In genomic region chr12:5155177-5155576, GRCm38 (mm10) we compare ENCODE assay signal across 27 mouse cellular contexts.
DNase-seq lines count a peak whose midpoint lies in the region; ATAC-seq lines count a peak whose summit lies in the region.
"Had no signal": no experiment of that assay in that cellular context is flagged by ENCODE, and none has a peak within 500 bp of the region (broad histone marks: within the 10 kb centered on the region; RNA-seq: fewer than 3 reads in every experiment).

No protein-coding gene starts in this region.

- no peak overlapping the region for H3K4me3 ChIP-seq in embryonic facial prominence, embryonic 13.5 days
- no peak overlapping the region for H3K4me3 ChIP-seq in embryonic facial prominence, embryonic 10.5 days
- no peak overlapping the region for H3K4me3 ChIP-seq in intestine, embryonic 16.5 days (ENCODE audit: low read length)
- no peak overlapping the region for H3K4me3 ChIP-seq in intestine, embryonic 15.5 days (replicated peaks)
- H3K4me3 ChIP-seq: embryonic facial prominence, embryonic 12.5 days; forebrain, embryonic 10.5 days; forebrain, embryonic 13.5 days; gastrocnemius, adult 2 months; heart, embryonic 12.5 days; heart, embryonic 15.5 days; hindbrain, embryonic 10.5 days; hindbrain, embryonic 13.5 days had no signal

- no peaks in the 10 kb centered on the region for H3K9me3 ChIP-seq in embryonic facial prominence, embryonic 13.5 days
- no peaks in the 10 kb centered on the region for H3K9me3 ChIP-seq in embryonic facial prominence, embryonic 10.5 days
- H3K9me3 ChIP-seq in intestine, embryonic 16.5 days (ENCODE audit: control insufficient read depth, low read length): no peaks in the 10 kb centered on the region
- H3K9me3 ChIP-seq in intestine, embryonic 15.5 days: no peaks in the 10 kb centered on the region
- H3K9me3 ChIP-seq: embryonic facial prominence, embryonic 12.5 days; forebrain, embryonic 10.5 days; forebrain, embryonic 13.5 days; heart, embryonic 12.5 days; heart, embryonic 15.5 days; hindbrain, embryonic 10.5 days; hindbrain, embryonic 13.5 days had no signal

- H3K4me2 ChIP-seq in embryonic facial prominence, embryonic 13.5 days: no peak overlapping the region
- H3K4me2 ChIP-seq in intestine, embryonic 16.5 days (ENCODE audit: low read depth, low read length): no peak overlapping the region
- no peak overlapping the region for H3K4me2 ChIP-seq in intestine, embryonic 15.5 days (replicated peaks)
- H3K4me2 ChIP-seq: embryonic facial prominence, embryonic 12.5 days; forebrain, embryonic 13.5 days; heart, embryonic 12.5 days; heart, embryonic 15.5 days; hindbrain, embryonic 13.5 days had no signal

- H3K36me3 ChIP-seq in embryonic facial prominence, embryonic 13.5 days: no peaks in the 10 kb centered on the region
- H3K36me3 ChIP-seq in embryonic facial prominence, embryonic 10.5 days (replicated peaks): no peaks in the 10 kb centered on the region
- H3K36me3 ChIP-seq in intestine, embryonic 16.5 days (ENCODE audit: control insufficient read depth, insufficient read depth, low read length): no peaks in the 10 kb centered on the region
- no peaks in the 10 kb centered on the region for H3K36me3 ChIP-seq in intestine, embryonic 15.5 days
- H3K36me3 ChIP-seq: embryonic facial prominence, embryonic 12.5 days; forebrain, embryonic 10.5 days; heart, embryonic 12.5 days; heart, embryonic 15.5 days; hindbrain, embryonic 10.5 days; hindbrain, embryonic 13.5 days had no signal

- H3K4me1 ChIP-seq in embryonic facial prominence, embryonic 13.5 days: peaks cover 51% of the 10 kb centered on the region
- peaks cover 40% of the 10 kb centered on the region for H3K4me1 ChIP-seq in embryonic facial prominence, embryonic 10.5 days
- no peaks in the 10 kb centered on the region for H3K4me1 ChIP-seq in intestine, embryonic 16.5 days (ENCODE audit: control insufficient read depth, insufficient read depth, low read length)
- no peaks in the 10 kb centered on the region for H3K4me1 ChIP-seq in intestine, embryonic 15.5 days (replicated peaks)
- H3K4me1 ChIP-seq: heart, embryonic 15.5 days had no signal

- no peak for ATAC-seq in embryonic facial prominence, embryonic 13.5 days (ENCODE audit: insufficient number of reproducible peaks, insufficient read depth, low FRiP score, low TSS enrichment, low read depth)
- ATAC-seq in intestine, embryonic 16.5 days: 0 out of 2 replicates have a peak, but pooled peaks have one; percentile 18
- ATAC-seq in intestine, embryonic 15.5 days: no peak
- ATAC-seq: activated CD4-positive, CD25-positive, alpha-beta regulatory T cell, adult 4 months; forebrain, embryonic 13.5 days; forebrain, embryonic 16.5 days; hindbrain, embryonic 16.5 days had no signal

- whole genome bisulfite sequencing in embryonic facial prominence, embryonic 13.5 days: 50% methylated on average over 3 of the region's 3 CpGs
- 77% methylated on average over 3 of the region's 3 CpGs for WGBS in embryonic facial prominence, embryonic 10.5 days
- WGBS in intestine, embryonic 16.5 days: 64% methylated on average over 3 of the region's 3 CpGs
- 59% methylated on average over 3 of the region's 3 CpGs for WGBS in intestine, embryonic 15.5 days

- no peak for DNase-seq in embryonic facial prominence, embryonic 10.5 days (ENCODE audit: low spot score)
- peak; percentile 65 for DNase-seq in right cerebral cortex, adult 18-20 months
- no peak for DNase-seq in right cerebral cortex, postnatal 4 days
- DNase-seq in kidney, postnatal 36 days: no peak
- DNase-seq: adrenal gland, adult 8-10 months; adrenal gland, postnatal 25 days; cerebellum, adult 18-20 months; cerebellum, adult 9-10 months; cerebellum, postnatal 14 days; gastrocnemius, adult 2 months; gastrocnemius, postnatal 25 days; heart, adult 18-20 months; heart, postnatal 10 days; heart, postnatal 36 days had no signal

- H3K9ac ChIP-seq in embryonic facial prominence, embryonic 13.5 days: no peak overlapping the region
- H3K9ac ChIP-seq in intestine, embryonic 16.5 days (ENCODE audit: low read depth, low read length): no peak overlapping the region
- H3K9ac ChIP-seq in intestine, embryonic 15.5 days: no peak overlapping the region
- H3K9ac ChIP-seq: embryonic facial prominence, embryonic 12.5 days; forebrain, embryonic 13.5 days; heart, embryonic 12.5 days; heart, embryonic 15.5 days; hindbrain, embryonic 13.5 days had no signal

- H3K27ac ChIP-seq in embryonic facial prominence, embryonic 13.5 days: peak overlapping the region; percentile 56; the same call in 1 of the 2 replicates
- H3K27ac ChIP-seq in embryonic facial prominence, embryonic 10.5 days (replicated peaks): no peak overlapping the region
- H3K27ac ChIP-seq in intestine, embryonic 16.5 days (ENCODE audit: low read length): no peak overlapping the region
- H3K27ac ChIP-seq in intestine, embryonic 15.5 days: no peak overlapping the region
- H3K27ac ChIP-seq: embryonic facial prominence, embryonic 12.5 days; forebrain, embryonic 10.5 days; forebrain, embryonic 13.5 days; heart, embryonic 15.5 days; hindbrain, embryonic 10.5 days; hindbrain, embryonic 13.5 days had no signal

- H3K27me3 ChIP-seq in embryonic facial prominence, embryonic 13.5 days: no peaks in the 10 kb centered on the region
- no peaks in the 10 kb centered on the region for H3K27me3 ChIP-seq in embryonic facial prominence, embryonic 10.5 days (replicated peaks; ENCODE audit: low read depth, poor library complexity, severe bottlenecking)
- no peaks in the 10 kb centered on the region for H3K27me3 ChIP-seq in intestine, embryonic 16.5 days (replicated peaks; ENCODE audit: control insufficient read depth, insufficient read depth, low read length)
- H3K27me3 ChIP-seq in intestine, embryonic 15.5 days (replicated peaks): no peaks in the 10 kb centered on the region
- H3K27me3 ChIP-seq: embryonic facial prominence, embryonic 12.5 days; forebrain, embryonic 13.5 days; heart, embryonic 12.5 days; heart, embryonic 15.5 days; hindbrain, embryonic 13.5 days had no signal
